Mouse (Mus musculus): ENCODE results near the gene Pnma1. TPM values are rescaled to one million over a fixed set of nuclear protein-coding genes. Genes with fewer than 3 reads are reported as not detected.

The Pnma1 gene
- total and polyA plus RNA-seq, 3 experiments: 0.13 to 0.30 TPM; not detected in 1

DNA sequence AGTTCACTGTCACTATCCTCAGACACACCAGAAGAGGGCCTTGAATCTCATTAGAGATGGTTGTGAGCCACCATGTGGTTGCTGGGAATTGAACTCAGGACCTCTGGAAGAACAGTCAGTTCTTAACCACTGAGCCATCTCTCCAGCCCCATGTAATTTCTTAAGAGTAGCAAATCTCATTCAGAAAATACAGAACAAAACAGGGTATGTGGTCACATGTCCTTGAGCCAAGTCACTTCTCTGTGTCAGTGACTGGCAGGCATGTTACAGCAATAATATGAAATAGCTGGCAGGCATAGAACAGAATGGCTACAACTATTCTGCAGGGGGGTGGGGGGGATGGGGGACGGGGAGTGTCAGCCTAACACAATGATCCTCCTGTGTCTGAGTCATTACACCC, 48.2 kb downstream of the Pnma1 start:
- Histone ChIP-seq H3K4me2 (ENCODE audit: insufficient read depth, low read depth, poor library complexity, severe bottlenecking) (no peak overlapping the region), H3K27ac (ENCODE audit: insufficient read depth, low read depth) (no peak overlapping the region), H3K9me3 (replicated peaks; ENCODE audit: low read length) (no peaks in the 10 kb centered on the region), H3K79me2 (replicated peaks; ENCODE audit: control insufficient read depth, extremely low read depth, insufficient read depth, poor library complexity, severe bottlenecking) (no peaks in the 10 kb centered on the region), H3K9ac (ENCODE audit: insufficient read depth, low read depth) (no peak overlapping the region), H3K4me1 (ENCODE audit: control insufficient read depth in 1 of 2, insufficient read depth in 2 of 2) (no peaks in the 10 kb centered on the region), H3K27me3 (replicated peaks) (no peaks in the 10 kb centered on the region), H3K36me3 (replicated peaks in 1 of 2; ENCODE audit: control insufficient read depth in 1 of 2, insufficient read depth in 1 of 2, low read length in 1 of 2) (no peaks in the 10 kb centered on the region), H3K4me3 (replicated peaks in 1 of 3; ENCODE audit: low read depth in 2 of 3, low read length in 2 of 3, poor library complexity in 1 of 3) (no peak overlapping the region)
- in situ Hi-C loops (cut with MboI; ENCODE audit: low pct_ligation_motif_present, low pct_unique_long_range_greater_than_20kb, low sequenced_read_pairs) (no loop called here), dilution Hi-C loops (cut with MboI; ENCODE audit: extremely low pct_ligation_motif_present, extremely low pct_unique_long_range_greater_than_20kb, low sequenced_read_pairs) (no loop called here)
- no peak for TF ChIP-seq RAD21 (IDR thresholded peaks at IDR 0.05; ENCODE audit: low read depth, low read length)
- TF ChIP-seq MAX (IDR thresholded peaks at IDR 0.05; ENCODE audit: low read length): no peak
- TF ChIP-seq ZNF384 (IDR thresholded peaks at IDR 0.05; ENCODE audit: low read depth, low read length): no peak
- TF ChIP-seq RCOR1 (conservative IDR thresholded peaks at IDR 0.05; ENCODE audit: low read depth, low read length): no peak
- TF ChIP-seq ELF1 (IDR thresholded peaks at IDR 0.05; ENCODE audit: low read depth, low read length): no peak
- TF ChIP-seq EP300 (IDR thresholded peaks at IDR 0.05; ENCODE audit: low read length): no peak
- no peak for TF ChIP-seq E2F4 (IDR thresholded peaks at IDR 0.05; ENCODE audit: insufficient replicate concordance, low read depth, low read length)
- TF ChIP-seq JUN (IDR thresholded peaks at IDR 0.05; ENCODE audit: insufficient read depth, low read depth, low read length): no peak
- TF ChIP-seq POLR2AphosphoS2 (IDR thresholded peaks at IDR 0.05; ENCODE audit: low read depth, low read length): no peak
- DNase-seq (ENCODE audit: extremely low read depth): no peak

DNA sequence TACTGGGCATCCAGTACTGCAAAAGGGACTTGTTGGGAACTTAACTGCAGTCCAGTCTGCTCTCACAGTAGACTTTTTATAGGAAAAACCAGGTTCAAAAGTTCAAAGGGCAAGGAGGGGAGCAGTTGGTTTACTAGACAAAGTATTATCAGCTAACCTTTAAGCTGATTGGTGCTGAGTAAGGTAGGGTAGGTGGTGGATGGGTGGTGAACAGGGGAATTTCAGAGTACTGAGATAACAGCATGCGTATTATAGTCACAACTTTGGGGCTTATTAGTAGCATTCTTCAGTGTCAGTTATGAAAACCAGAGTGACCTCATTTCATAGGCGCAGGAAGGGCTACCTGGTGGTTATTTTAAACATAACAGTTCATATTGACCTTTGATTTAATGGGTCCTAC, 48.7 kb downstream of the Pnma1 start:
- no peaks in the 10 kb centered on the region for H3K4me1 ChIP-seq (ENCODE audit: control insufficient read depth in 1 of 2, insufficient read depth in 2 of 2)
- no peaks in the 10 kb centered on the region for H3K79me2 ChIP-seq (replicated peaks; ENCODE audit: control insufficient read depth, extremely low read depth, insufficient read depth, poor library complexity, severe bottlenecking)
- no peak overlapping the region for H3K27ac ChIP-seq (ENCODE audit: insufficient read depth, low read depth)
- in situ Hi-C loops (cut with MboI; ENCODE audit: low pct_ligation_motif_present, low pct_unique_long_range_greater_than_20kb, low sequenced_read_pairs): no loop called here
- TF ChIP-seq SIN3A (IDR thresholded peaks at IDR 0.05; ENCODE audit: low read length) (no peak), EP300 (IDR thresholded peaks at IDR 0.05; ENCODE audit: low read length) (no peak), USF1 (IDR thresholded peaks at IDR 0.05; ENCODE audit: low read depth, low read length) (no peak), ZNF384 (IDR thresholded peaks at IDR 0.05; ENCODE audit: low read depth, low read length) (no peak)
- no peak overlapping the region for H3K4me3 ChIP-seq (replicated peaks in 1 of 3; ENCODE audit: low read depth in 2 of 3, low read length in 2 of 3, poor library complexity in 1 of 3)
- no peaks in the 10 kb centered on the region for H3K27me3 ChIP-seq (replicated peaks)
- H3K36me3 ChIP-seq (replicated peaks in 1 of 2; ENCODE audit: control insufficient read depth in 1 of 2, insufficient read depth in 1 of 2, low read length in 1 of 2): no peaks in the 10 kb centered on the region
- H3K4me2 ChIP-seq (ENCODE audit: insufficient read depth, low read depth, poor library complexity, severe bottlenecking): no peak overlapping the region
- DNase-seq (ENCODE audit: extremely low read depth): no peak
- dilution Hi-C loops (cut with MboI; ENCODE audit: extremely low pct_ligation_motif_present, extremely low pct_unique_long_range_greater_than_20kb, low sequenced_read_pairs): no loop called here
- no peaks in the 10 kb centered on the region for H3K9me3 ChIP-seq (replicated peaks; ENCODE audit: low read length)
- no peak overlapping the region for H3K9ac ChIP-seq (ENCODE audit: insufficient read depth, low read depth)

Other genes with a start within 250 kb of the Pnma1 start
- gene Numb, start 226.6 kb downstream of the Pnma1 start, total RNA-seq (2012; rRNA removed): 5.7 and 6.2 TPM in 2 replicates
- 5.0 and 5.3 TPM in 2 replicates for gene Numb, start 226.6 kb downstream of the Pnma1 start, total RNA-seq (2014; rRNA removed)
- 5.7 and 6.9 TPM in 2 replicates for gene Numb, start 226.6 kb downstream of the Pnma1 start, polyA plus RNA-seq (2012; ENCODE audit: insufficient read length, low read depth)
- gene Riox1, start 197.9 kb downstream of the Pnma1 start, total RNA-seq (2012; rRNA removed): 31.9 and 41.5 TPM in 2 replicates
- 27.4 and 29.5 TPM in 2 replicates for gene Riox1, start 197.9 kb downstream of the Pnma1 start, total RNA-seq (2014; rRNA removed)
- gene Riox1, start 197.9 kb downstream of the Pnma1 start, polyA plus RNA-seq (2012; ENCODE audit: insufficient read length, low read depth): 33.5 and 34.3 TPM in 2 replicates
- gene Heatr4, start 163.6 kb downstream of the Pnma1 start, total RNA-seq (2012; rRNA removed): not detected in 2 replicates
- gene Heatr4, start 163.6 kb downstream of the Pnma1 start, total RNA-seq (2014; rRNA removed): not detected in 2 replicates
- 0.08 TPM in 1 of 2 replicates, not detected in the other for gene Heatr4, start 163.6 kb downstream of the Pnma1 start, polyA plus RNA-seq (2012; ENCODE audit: insufficient read length, low read depth)
- gene Acot2, start 160.6 kb downstream of the Pnma1 start, total RNA-seq (2012; rRNA removed): 10.2 and 13.2 TPM in 2 replicates
- 9.7 and 9.8 TPM in 2 replicates for gene Acot2, start 160.6 kb downstream of the Pnma1 start, total RNA-seq (2014; rRNA removed)
- gene Acot2, start 160.6 kb downstream of the Pnma1 start, polyA plus RNA-seq (2012; ENCODE audit: insufficient read length, low read depth): 6.6 and 7.2 TPM in 2 replicates
- gene Acot1, start 139.0 kb downstream of the Pnma1 start, total RNA-seq (2012; rRNA removed): 0.42 TPM in 1 of 2 replicates, not detected in the other
- not detected in 2 replicates for gene Acot1, start 139.0 kb downstream of the Pnma1 start, total RNA-seq (2014; rRNA removed)
- gene Acot1, start 139.0 kb downstream of the Pnma1 start, polyA plus RNA-seq (2012; ENCODE audit: insufficient read length, low read depth): not detected in 2 replicates
- gene Acot4, start 110.1 kb downstream of the Pnma1 start, total RNA-seq (2012; rRNA removed): not detected in 2 replicates
- gene Acot4, start 110.1 kb downstream of the Pnma1 start, total RNA-seq (2014; rRNA removed): not detected in 2 replicates
- gene Acot4, start 110.1 kb downstream of the Pnma1 start, polyA plus RNA-seq (2012; ENCODE audit: insufficient read length, low read depth): not detected in 2 replicates
- gene Gm49366, start 109.6 kb downstream of the Pnma1 start, total RNA-seq (2012; rRNA removed): not detected in 2 replicates
- not detected in 2 replicates for gene Gm49366, start 109.6 kb downstream of the Pnma1 start, total RNA-seq (2014; rRNA removed)
- not detected in 2 replicates for gene Gm49366, start 109.6 kb downstream of the Pnma1 start, polyA plus RNA-seq (2012; ENCODE audit: insufficient read length, low read depth)
- gene Acot3, start 96.3 kb downstream of the Pnma1 start, total RNA-seq (2012; rRNA removed): not detected in 2 replicates
- gene Acot3, start 96.3 kb downstream of the Pnma1 start, total RNA-seq (2014; rRNA removed): not detected in 2 replicates
- not detected in 2 replicates for gene Acot3, start 96.3 kb downstream of the Pnma1 start, polyA plus RNA-seq (2012; ENCODE audit: insufficient read length, low read depth)
- not detected in 2 replicates for gene Acot5, start 79.2 kb downstream of the Pnma1 start, total RNA-seq (2012; rRNA removed)
- gene Acot5, start 79.2 kb downstream of the Pnma1 start, total RNA-seq (2014; rRNA removed): not detected in 2 replicates
- gene Acot5, start 79.2 kb downstream of the Pnma1 start, polyA plus RNA-seq (2012; ENCODE audit: insufficient read length, low read depth): not detected in 2 replicates
- gene Acot6, start 47.8 kb downstream of the Pnma1 start, total RNA-seq (2012; rRNA removed): 0.04 TPM in 1 of 2 replicates, not detected in the other
- 0.08 and 0.11 TPM in 2 replicates for gene Acot6, start 47.8 kb downstream of the Pnma1 start, total RNA-seq (2014; rRNA removed)
- not detected in 2 replicates for gene Acot6, start 47.8 kb downstream of the Pnma1 start, polyA plus RNA-seq (2012; ENCODE audit: insufficient read length, low read depth)
- gene Dnal1, start 34.1 kb downstream of the Pnma1 start, total RNA-seq (2012; rRNA removed): 1.4 and 1.6 TPM in 2 replicates
- gene Dnal1, start 34.1 kb downstream of the Pnma1 start, total RNA-seq (2014; rRNA removed): 0.84 and 1.7 TPM in 2 replicates
- 2.1 and 2.9 TPM in 2 replicates for gene Dnal1, start 34.1 kb downstream of the Pnma1 start, polyA plus RNA-seq (2012; ENCODE audit: insufficient read length, low read depth)
- 5.6 TPM in 2 replicates for gene Elmsan1, start 70.4 kb upstream of the Pnma1 start, total RNA-seq (2012; rRNA removed)
- 2.0 and 2.2 TPM in 2 replicates for gene Elmsan1, start 70.4 kb upstream of the Pnma1 start, total RNA-seq (2014; rRNA removed)
- gene Elmsan1, start 70.4 kb upstream of the Pnma1 start, polyA plus RNA-seq (2012; ENCODE audit: insufficient read length, low read depth): 12.4 and 14.3 TPM in 2 replicates
- 47.1 and 47.8 TPM in 2 replicates for gene Ptgr2, start 136.7 kb upstream of the Pnma1 start, total RNA-seq (2012; rRNA removed)
- gene Ptgr2, start 136.7 kb upstream of the Pnma1 start, total RNA-seq (2014; rRNA removed): 46.0 and 46.6 TPM in 2 replicates
- gene Ptgr2, start 136.7 kb upstream of the Pnma1 start, polyA plus RNA-seq (2012; ENCODE audit: insufficient read length, low read depth): 47.1 and 51.3 TPM in 2 replicates
- 33.5 and 42.8 TPM in 2 replicates for gene Zfp410, start 168.4 kb upstream of the Pnma1 start, total RNA-seq (2012; rRNA removed)
- gene Zfp410, start 168.4 kb upstream of the Pnma1 start, total RNA-seq (2014; rRNA removed): 53.7 and 57.4 TPM in 2 replicates
- 42.4 and 42.9 TPM in 2 replicates for gene Zfp410, start 168.4 kb upstream of the Pnma1 start, polyA plus RNA-seq (2012; ENCODE audit: insufficient read length, low read depth)
- gene Coq6, start 213.2 kb upstream of the Pnma1 start, total RNA-seq (2012; rRNA removed): 35.0 and 37.8 TPM in 2 replicates
- 31.9 and 37.9 TPM in 2 replicates for gene Coq6, start 213.2 kb upstream of the Pnma1 start, total RNA-seq (2014; rRNA removed)
- gene Coq6, start 213.2 kb upstream of the Pnma1 start, polyA plus RNA-seq (2012; ENCODE audit: insufficient read length, low read depth): 23.6 and 35.5 TPM in 2 replicates
- 0.98 and 1.0 TPM in 2 replicates for gene Fam161b, start 213.3 kb upstream of the Pnma1 start, total RNA-seq (2012; rRNA removed)
- 0.38 and 0.87 TPM in 2 replicates for gene Fam161b, start 213.3 kb upstream of the Pnma1 start, total RNA-seq (2014; rRNA removed)
- 0.80 and 1.00 TPM in 2 replicates for gene Fam161b, start 213.3 kb upstream of the Pnma1 start, polyA plus RNA-seq (2012; ENCODE audit: insufficient read length, low read depth)

All from CH12.LX (cell line).